Mouse (Mus musculus) kidney, embryonic 16.5 days (tissue): ENCODE measurements around the gene Fam166a. TPM values are rescaled to one million over a fixed set of nuclear protein-coding genes. Genes with fewer than 3 reads are reported as not detected.
A peak's percentile ranks its signal among the peaks of the same experiment; 100 is the strongest.

Experiments
- ATAC-seq: fragments of 200-750 bp; cut with Nextera tagmentation; 2 replicates; pipeline ENCODE4 v1.8.0; 2017; ENCODE audit warnings: moderate TSS enrichment; ENCODE audit not compliant: low FRiP score, low TSS enrichment
- H3K27ac ChIP-seq: fragments of 300-500 bp; sonication (generic); 2 replicates; pipeline ENCODE4 v1.5.1; 2014; ENCODE audit warnings: low read length
- H3K27me3 ChIP-seq: fragments of 300-500 bp; sonication (generic); 2 replicates; pipeline ENCODE4 v1.6.1; 2014; ENCODE audit warnings: low read length, control low read depth, mixed read lengths; ENCODE audit not compliant: insufficient read depth
- H3K36me3 ChIP-seq: fragments of 300-500 bp; sonication (generic); 2 replicates; pipeline ENCODE4 v1.6.1; 2014; ENCODE audit warnings: low read length, control low read depth, mixed read lengths; ENCODE audit not compliant: insufficient read depth
- H3K4me1 ChIP-seq: fragments of 300-500 bp; sonication (generic); 2 replicates; pipeline ENCODE4 v1.6.1; 2014; ENCODE audit warnings: low read length, control low read depth, mixed read lengths; ENCODE audit not compliant: insufficient read depth
- H3K4me2 ChIP-seq: fragments of 300-500 bp; sonication (generic); replicated peaks from 2 replicates; pipeline ENCODE4 v1.6.1; 2014; ENCODE audit warnings: low read depth, low read length
- H3K4me3 ChIP-seq: fragments of 300-500 bp; sonication (generic); 2 replicates; pipeline ENCODE4 v1.5.1; 2014; ENCODE audit warnings: mild to moderate bottlenecking, low read length
- H3K9ac ChIP-seq: fragments of 300-500 bp; sonication (generic); replicated peaks from 2 replicates; pipeline ENCODE4 v1.6.1; 2014; ENCODE audit warnings: low read length
- H3K9me3 ChIP-seq: fragments of 300-500 bp; sonication (generic); 2 replicates; pipeline ENCODE4 v1.6.1; 2016; ENCODE audit warnings: low read length, control low read depth
- WGBS: fragments of 180-500 bp; shearing (Covaris S2); extraction: QIAGEN DNeasy Blood & Tissue Kit; methylation state at CpG from one replicate; pipeline ENCODE4 v1.1.7; 2014; 5-methylcytosine and 5-hydroxymethylcytosine counted together
- polyA plus RNA-seq: library from polyadenylated mRNA; unstranded; fragments of >200 nt; fragmentation: Nextera tagmentation; extraction: Ambion mirVana; gene quantifications from 2 replicates; pipeline ENCODE4 v1.2.1, GENCODE M21; 2015

The Fam166a gene
- polyA plus RNA-seq, 1 experiment from 2014 or later = 0.37 TPM

DNA sequence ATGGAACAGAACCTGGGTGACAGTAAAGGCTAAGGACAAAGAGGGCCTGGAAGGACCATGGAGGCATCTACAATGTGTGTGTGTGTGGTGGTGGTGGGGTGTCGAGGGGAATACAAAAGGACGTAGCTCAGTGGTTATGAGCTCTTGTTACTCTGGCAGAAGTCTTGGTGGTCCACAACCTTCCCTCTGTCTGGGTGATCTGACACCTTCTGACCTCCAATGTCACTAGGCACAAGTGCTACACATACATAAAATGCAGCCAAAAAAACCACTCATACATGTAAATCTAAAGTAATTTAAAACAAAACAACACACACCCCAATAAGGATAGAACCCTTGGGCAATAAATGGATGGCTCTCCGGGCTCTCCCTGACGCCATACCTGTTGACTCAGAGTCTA is 8.9 kb downstream of the Fam166a start:
- no peaks in the 10 kb centered on the region for H3K27me3 ChIP-seq
- no peak overlapping the region for H3K4me2 ChIP-seq
- 94% methylated on average over 4 of the region's 4 CpGs for WGBS
- H3K4me3 ChIP-seq = no peak overlapping the region
- H3K27ac ChIP-seq = no peak overlapping the region
- peaks cover 26% of the 10 kb centered on the region for H3K4me1 ChIP-seq
- no peak overlapping the region for H3K9ac ChIP-seq
- ATAC-seq = no peak
- H3K36me3 ChIP-seq = 0 out of 2 replicates have a peak, but pooled peaks cover 3% of the 10 kb centered on the region
- no peaks in the 10 kb centered on the region for H3K9me3 ChIP-seq

DNA sequence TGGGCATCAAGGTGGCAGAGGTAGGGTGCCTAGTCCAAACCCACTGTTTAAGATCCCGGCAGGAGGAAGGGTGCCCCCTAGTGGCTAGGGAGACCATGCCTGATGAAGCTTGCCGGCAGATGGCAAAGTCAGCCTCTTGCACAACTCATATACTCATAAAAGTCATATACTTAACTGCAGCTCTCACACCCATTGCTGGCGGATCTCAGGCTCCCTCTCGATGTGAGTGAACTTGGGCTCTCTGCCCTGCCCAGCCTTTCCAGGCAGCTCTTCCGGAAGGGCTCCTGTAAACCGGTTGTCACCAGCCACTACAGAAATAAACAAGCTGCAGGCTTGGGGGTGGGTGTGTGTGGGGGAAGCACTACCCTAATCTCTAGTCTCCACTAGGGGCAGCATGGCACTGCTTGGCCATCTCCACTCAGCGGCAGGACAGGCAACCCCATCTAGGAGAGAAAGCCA is 9.9 kb downstream of the Fam166a start:
- Histone ChIP-seq H3K36me3 (no peaks in the 10 kb centered on the region), H3K4me2 (peak overlapping the region; percentile 49), H3K4me3 (peak overlapping the region; percentile 35), H3K9ac (peak overlapping the region; percentile 36; the same call in 1 of the 2 replicates), H3K27ac (peak overlapping the region; percentile 88), H3K4me1 (peaks cover 22% of the 10 kb centered on the region), H3K27me3 (no peaks in the 10 kb centered on the region), H3K9me3 (no peaks in the 10 kb centered on the region)
- peak; percentile 24 for ATAC-seq
- 0% methylated on average over 7 of the region's 7 CpGs for WGBS

DNA sequence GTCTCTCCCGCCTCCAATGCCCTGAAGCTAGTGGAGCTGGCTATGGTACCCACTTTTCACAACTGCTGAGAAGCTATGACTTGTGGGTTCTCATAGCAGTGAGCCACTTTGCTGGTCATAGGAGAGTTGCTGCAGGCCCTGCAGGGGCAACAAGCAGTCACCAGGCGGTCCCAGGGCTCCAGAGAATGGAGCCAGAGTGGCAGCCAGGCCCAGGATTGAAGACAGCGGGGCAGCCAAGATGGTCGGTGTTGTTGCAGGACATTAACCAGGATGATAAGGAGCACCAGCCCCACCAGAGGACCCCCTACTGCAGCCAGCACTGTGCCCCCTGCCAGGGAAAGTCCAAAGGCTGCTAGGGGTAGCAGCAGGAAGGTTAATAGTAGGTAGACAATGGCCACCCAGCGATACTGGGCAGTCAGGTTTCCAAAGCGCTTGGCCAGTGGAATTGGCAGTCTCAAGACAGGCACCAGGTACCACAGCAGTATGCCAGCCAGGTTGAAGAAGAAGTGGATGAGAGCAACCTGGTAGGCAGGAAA is 10.5 kb downstream of the Fam166a start:
- H3K4me2 ChIP-seq = peak overlapping the region; percentile 49
- no peak for ATAC-seq
- WGBS = 71% methylated on average over 6 of the region's 6 CpGs
- no peaks in the 10 kb centered on the region for H3K36me3 ChIP-seq
- H3K27ac ChIP-seq = 0 out of 2 replicates have a peak overlapping the region, but pooled peaks have one; percentile 88
- no peaks in the 10 kb centered on the region for H3K27me3 ChIP-seq
- no peak overlapping the region for H3K4me3 ChIP-seq
- H3K4me1 ChIP-seq = peaks cover 19% of the 10 kb centered on the region
- no peaks in the 10 kb centered on the region for H3K9me3 ChIP-seq
- peak overlapping the region; percentile 46 for H3K9ac ChIP-seq

DNA sequence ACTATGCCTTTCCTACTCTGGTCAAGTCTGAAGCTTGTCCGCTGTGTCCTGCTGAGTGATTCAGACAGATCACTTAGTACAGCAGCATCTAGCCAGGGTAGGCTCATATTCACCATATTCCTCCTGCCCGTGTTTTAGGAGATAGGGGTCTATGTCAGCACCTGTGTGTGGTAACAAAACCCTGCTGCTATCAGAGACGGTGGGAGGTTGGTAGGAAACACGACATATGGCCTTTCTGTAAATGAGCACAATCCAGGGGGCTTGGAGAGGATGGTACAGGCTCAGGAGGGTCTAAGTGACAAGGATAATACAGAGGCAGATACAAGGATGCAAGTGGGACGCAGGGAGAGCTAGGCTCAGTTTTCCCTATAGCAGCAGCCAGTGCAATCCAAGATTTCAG is 11.0 kb downstream of the Fam166a start:
- ATAC-seq = no peak
- H3K27ac ChIP-seq = no peak overlapping the region
- H3K9me3 ChIP-seq = no peaks in the 10 kb centered on the region
- no peak overlapping the region for H3K9ac ChIP-seq
- 76% methylated on average over 5 of the region's 5 CpGs for WGBS
- peaks cover 19% of the 10 kb centered on the region for H3K4me1 ChIP-seq
- H3K4me2 ChIP-seq = no peak overlapping the region
- no peaks in the 10 kb centered on the region for H3K36me3 ChIP-seq
- no peaks in the 10 kb centered on the region for H3K27me3 ChIP-seq
- H3K4me3 ChIP-seq = no peak overlapping the region

DNA sequence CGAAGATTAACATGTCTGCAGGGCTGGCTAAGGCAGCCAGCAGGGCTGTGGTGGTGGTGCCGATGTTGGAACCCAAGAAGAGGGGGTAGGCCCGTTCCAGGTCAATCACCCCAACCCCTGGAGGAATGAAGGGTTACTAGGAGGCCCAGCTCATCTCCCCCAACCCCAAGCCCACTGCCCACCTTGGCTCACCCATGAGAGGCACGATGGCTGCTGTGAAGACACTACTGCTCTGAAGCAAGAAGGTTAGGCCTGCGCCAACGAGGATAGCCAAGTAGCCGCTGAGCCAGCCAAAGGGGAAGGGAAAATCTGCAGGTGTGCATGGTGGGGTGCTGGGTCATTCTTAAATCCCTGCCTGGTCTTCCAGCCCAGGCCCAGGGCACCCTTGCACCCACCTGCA is 12.0 kb downstream of the Fam166a start:
- Histone ChIP-seq H3K36me3 (no peaks in the 10 kb centered on the region), H3K27me3 (no peaks in the 10 kb centered on the region), H3K4me3 (no peak overlapping the region), H3K4me2 (no peak overlapping the region), H3K9ac (no peak overlapping the region), H3K9me3 (no peaks in the 10 kb centered on the region), H3K4me1 (peaks cover 16% of the 10 kb centered on the region), H3K27ac (no peak overlapping the region)
- WGBS = 90% methylated on average over 7 of the region's 7 CpGs
- ATAC-seq = no peak

DNA sequence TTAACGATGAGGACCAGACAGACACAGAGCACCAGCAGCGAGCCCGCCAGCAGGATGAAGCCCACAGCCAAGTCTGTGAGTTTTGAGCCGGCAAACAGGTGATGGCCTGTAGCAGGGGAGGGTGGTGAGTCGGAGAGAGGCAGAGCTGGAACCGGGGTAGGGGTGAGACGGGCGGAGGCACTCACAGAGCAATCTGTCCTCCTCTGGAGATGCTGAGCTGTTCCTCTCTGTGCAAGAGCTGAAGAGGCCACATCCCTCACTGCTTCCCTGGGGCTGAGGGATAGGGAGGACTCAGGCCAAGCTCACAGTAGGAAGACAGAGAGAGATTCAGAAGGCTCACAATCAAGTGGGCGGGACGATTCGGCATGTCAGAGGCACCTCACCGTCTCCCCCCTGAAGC is 12.5 kb downstream of the Fam166a start:
- Histone ChIP-seq H3K4me1 (peaks cover 12% of the 10 kb centered on the region), H3K27me3 (no peaks in the 10 kb centered on the region), H3K4me3 (no peak overlapping the region), H3K9me3 (no peaks in the 10 kb centered on the region), H3K4me2 (no peak overlapping the region), H3K9ac (no peak overlapping the region), H3K27ac (no peak overlapping the region), H3K36me3 (no peaks in the 10 kb centered on the region)
- WGBS = 61% methylated on average over 12 of the region's 12 CpGs
- no peak for ATAC-seq

DNA sequence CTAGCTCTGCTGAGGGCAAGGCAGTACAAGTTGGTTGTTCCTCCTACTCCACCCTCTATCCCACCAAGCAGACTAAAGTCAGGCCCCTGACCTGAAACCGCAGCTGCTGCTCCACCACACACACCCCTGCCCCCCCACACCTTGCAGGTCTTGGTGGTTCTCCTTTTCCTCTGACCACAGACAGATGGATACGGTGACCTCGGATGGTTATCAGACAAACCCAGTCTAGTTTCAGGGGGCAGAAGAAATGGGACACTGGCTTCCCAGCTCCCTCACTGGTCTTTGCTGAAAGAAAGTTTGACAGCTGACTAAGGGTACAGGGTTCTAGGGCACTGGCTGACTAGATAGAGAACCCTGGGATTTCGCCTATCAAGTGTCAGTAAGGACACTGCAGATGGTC is 14.9 kb downstream of the Fam166a start:
- H3K36me3 ChIP-seq = no peaks in the 10 kb centered on the region
- no peak overlapping the region for H3K4me3 ChIP-seq
- no peaks in the 10 kb centered on the region for H3K9me3 ChIP-seq
- H3K9ac ChIP-seq = no peak overlapping the region
- peaks cover 6% of the 10 kb centered on the region for H3K4me1 ChIP-seq
- H3K27ac ChIP-seq = no peak overlapping the region
- 78% methylated on average over 4 of the region's 4 CpGs for WGBS
- H3K4me2 ChIP-seq = no peak overlapping the region
- no peak for ATAC-seq
- H3K27me3 ChIP-seq = no peaks in the 10 kb centered on the region

DNA sequence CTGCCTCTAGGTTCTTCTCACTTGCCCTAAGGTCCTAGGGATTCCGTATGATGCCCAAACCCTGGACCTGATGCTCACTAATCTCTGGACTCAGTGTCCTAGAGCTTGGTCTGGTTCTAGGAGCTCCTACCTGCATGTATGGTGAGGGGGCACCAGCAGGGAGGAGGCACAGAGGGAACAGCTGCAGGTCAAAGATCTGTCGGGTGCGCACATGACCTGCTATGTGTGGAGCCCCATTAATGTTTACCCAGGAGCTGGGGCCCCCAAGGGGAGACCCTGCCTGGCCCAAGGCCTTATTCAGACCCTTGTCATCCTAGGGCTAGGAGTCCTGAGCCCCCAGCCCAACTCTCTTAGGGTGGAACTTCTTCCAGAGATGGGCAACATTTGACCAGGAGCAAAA is 15.5 kb downstream of the Fam166a start, which contains the start of gene Slc34a3:
TSS of gene Slc34a3 (minus strand) at position 315 of the 400 bp plus-strand sequence.
- ATAC-seq = no peak
- H3K9me3 ChIP-seq = no peaks in the 10 kb centered on the region
- no peak within 1 kb of the TSS for H3K4me2 ChIP-seq
- 74% methylated on average over 3 of the region's 3 CpGs for WGBS
- no peak within 1 kb of the TSS for H3K4me3 ChIP-seq
- 0 out of 2 replicates have a peak, but pooled peaks cover under 1% of the 10 kb centered on the region for H3K4me1 ChIP-seq
- H3K36me3 ChIP-seq = no peaks in the 10 kb centered on the region
- H3K9ac ChIP-seq = no peak within 1 kb of the TSS
- peak within 1 kb of the TSS; percentile 61; the same call in 1 of the 2 replicates for H3K27ac ChIP-seq
- no peaks in the 10 kb centered on the region for H3K27me3 ChIP-seq

DNA sequence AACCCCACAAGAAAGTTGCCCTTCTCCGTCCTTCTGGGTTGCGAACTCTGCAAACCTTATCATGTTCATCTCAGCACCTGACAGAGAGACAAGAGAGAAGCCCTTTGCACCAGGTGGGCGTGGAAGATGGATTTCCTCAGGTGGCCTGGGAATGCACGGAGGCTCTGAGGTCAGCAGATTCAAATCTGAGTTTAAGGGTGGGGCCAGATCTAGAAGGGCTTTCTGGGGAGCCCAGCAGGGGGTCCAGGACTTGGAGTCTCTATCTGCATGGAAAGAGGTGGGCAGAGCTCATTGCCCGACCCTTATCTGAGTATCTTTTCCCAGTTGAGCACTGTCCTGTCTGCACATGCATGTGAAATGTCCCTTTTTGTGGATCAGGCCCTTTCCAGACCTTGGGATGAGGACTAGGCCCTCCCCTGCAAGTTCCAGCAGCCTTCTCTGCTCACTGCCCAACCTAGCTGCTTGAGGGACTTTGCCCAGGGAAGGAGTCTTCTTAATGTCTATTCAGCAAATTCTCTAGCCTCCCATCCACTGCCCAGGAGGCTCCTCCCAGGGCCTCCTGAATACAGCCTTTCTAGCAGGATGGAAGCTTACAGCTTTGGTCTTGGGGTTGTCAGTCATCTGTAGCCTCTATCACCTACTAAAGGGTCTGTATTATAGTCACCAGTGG is 16.1 kb downstream of the Fam166a start:
- no peak overlapping the region for H3K4me2 ChIP-seq
- no peak overlapping the region for H3K9ac ChIP-seq
- no peaks in the 10 kb centered on the region for H3K9me3 ChIP-seq
- no peaks in the 10 kb centered on the region for H3K27me3 ChIP-seq
- H3K4me3 ChIP-seq = no peak overlapping the region
- H3K4me1 ChIP-seq = no peaks in the 10 kb centered on the region
- WGBS = 71% methylated on average over 5 of the region's 5 CpGs
- peak overlapping the region; percentile 61; the same call in 1 of the 2 replicates for H3K27ac ChIP-seq
- ATAC-seq = 0 out of 2 replicates have a peak, but pooled peaks have one; percentile 16
- no peaks in the 10 kb centered on the region for H3K36me3 ChIP-seq

DNA sequence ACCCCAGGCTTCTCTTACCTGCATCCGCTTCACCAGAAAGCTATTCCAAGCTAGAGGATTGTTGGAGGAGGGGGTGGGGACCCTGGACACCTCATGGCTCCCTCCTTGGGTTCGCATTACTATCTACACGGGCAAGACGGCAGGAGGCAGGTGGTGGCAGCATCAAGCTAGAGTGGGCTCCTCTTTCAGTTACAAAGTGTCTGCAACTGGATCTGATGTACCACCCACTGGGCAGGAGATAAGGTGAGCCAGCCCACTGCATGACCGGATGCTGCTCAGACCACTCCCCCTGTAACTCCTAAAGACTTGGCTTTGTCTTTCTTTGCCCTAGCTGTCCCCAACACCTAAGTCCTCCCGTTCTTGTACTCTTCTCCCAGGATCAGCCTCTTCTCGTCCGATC is 18.1 kb downstream of the Fam166a start, which contains the start of gene Rnf224:
TSS of gene Rnf224 (minus strand) at position 174 of the 400 bp plus-strand sequence.
- no peak within 1 kb of the TSS for H3K27ac ChIP-seq

More for the DNA sequence above, 18.1 kb downstream of the Fam166a start, which contains the start of gene Rnf224:
- Histone ChIP-seq H3K4me2 (no peak within 1 kb of the TSS), H3K9me3 (no peaks in the 10 kb centered on the region), H3K27me3 (peaks cover 5% of the 10 kb centered on the region), H3K36me3 (no peaks in the 10 kb centered on the region), H3K4me1 (peaks cover 12% of the 10 kb centered on the region), H3K9ac (no peak within 1 kb of the TSS), H3K4me3 (no peak within 1 kb of the TSS)
- ATAC-seq = no peak
- WGBS = 34% methylated on average over 8 of the region's 8 CpGs
